Mouse (Mus musculus) urinary bladder, postnatal 25 days (tissue): ENCODE measurements around the gene Specc1l.
"Not testable (repeated sequence)": the region's sequence is repeated elsewhere in the genome, so short reads cannot be mapped to it uniquely, and the experiment has no call there.

Experiments used
- DNase-seq: peaks from one replicate; pipeline ENCODE4 v3.0.0; 2022; ENCODE audit warnings: low spot score

Gene Specc1l

DNA sequence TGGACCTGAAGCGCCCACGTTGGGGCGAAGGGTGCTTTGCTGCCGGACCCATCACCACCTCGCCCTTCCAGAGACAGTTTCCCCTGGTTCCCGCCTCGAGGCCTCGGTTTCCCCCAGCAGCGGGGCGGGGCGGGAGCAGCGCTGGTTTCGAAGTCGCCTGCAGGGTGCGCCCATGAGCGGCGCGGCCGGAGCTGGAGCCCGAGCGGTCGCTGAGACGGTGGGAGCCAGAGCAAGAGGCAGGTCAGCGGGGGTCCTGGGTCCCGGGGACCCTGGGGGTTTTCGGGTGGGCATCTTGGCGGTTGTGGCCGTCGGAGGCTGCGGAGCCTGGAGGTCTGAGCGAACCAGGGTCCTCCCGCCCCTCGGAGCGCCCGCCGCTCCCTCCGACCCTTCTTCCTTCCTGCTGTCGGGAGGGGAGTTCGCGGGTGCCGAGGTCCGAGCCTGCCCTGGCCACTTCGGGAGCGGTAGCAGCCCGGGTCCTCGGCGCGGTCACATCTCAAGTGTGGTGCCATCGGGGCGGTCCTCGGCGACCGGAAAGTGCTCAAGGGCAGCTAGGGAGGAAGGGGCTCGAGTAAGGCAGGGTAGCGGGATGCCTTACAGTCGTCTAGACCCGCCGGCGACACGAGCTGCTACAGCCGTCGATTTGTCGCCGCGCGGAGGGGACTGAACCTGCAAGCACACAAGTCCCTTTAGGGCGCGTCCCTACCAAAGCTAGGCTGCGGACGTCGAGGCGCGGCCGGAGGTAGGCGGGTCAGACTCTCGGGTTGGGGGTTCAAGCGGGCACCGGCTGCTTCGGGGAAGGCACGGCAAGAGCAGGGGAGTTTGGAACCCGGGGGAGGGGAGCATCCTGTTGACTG lies 105.3 kb downstream of the Specc1l start:
- DNase-seq = peak; percentile 79

DNA sequence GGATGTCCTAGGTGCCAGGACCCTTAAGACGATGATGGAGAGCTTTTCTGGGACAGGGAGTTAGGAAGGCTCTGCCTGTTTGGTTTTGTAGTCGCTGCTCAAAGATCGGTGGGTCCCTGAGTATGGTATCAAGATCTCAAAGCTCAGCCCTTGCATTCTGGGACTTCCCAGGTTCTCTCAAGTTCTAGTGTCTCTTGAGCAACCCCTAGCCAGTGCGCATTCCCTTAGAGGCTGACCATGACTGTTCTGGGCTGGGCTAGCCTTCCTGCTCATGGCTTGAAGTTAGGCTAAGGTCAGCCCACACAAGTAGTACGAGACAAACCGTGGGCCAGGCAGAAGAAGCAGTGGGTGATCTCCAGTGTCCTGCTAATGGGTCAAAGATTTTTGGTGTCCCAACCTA lies 106.3 kb downstream of the Specc1l start:
- DNase-seq = no peak

DNA sequence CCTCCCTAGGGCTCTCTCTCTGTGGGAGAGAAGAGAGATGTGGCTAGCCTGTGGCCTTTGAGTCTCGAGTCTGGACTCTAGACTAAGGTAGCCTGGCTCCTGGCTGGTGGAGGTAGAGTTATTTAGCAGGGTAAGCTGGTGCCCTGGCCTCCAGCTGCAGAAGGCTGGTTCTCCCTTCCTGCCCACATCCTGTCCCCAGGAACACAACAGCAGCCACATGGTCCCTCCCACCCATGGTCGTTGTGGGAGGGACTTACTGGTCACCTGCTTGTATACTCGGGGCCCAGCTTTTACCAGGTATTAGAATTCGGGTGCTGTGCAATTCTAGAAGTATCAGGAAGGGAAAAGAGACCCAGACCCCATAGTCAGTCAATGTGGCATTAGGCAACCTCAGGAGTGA lies 108.4 kb downstream of the Specc1l start:
- no peak for DNase-seq

DNA sequence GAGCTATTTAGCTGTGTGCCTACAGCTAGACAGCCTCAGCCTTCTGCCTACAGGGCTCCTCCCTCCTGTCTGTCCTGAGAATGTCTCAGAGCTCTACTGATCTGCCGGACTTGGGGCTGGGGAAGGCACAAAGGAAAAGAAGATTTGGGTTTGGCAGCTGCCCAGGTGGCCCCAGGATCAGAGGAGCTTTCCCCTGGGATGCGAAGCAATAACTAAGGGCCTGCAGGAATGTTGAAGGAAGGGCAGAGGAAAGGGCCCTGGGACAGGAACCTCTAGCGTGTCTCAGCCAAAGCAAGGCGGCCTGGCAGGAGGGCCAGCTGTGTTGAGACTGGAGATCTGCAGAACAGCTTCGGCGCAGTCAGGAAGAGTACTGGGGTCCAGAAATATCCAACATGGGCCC lies 111.1 kb downstream of the Specc1l start:
- no peak for DNase-seq

DNA sequence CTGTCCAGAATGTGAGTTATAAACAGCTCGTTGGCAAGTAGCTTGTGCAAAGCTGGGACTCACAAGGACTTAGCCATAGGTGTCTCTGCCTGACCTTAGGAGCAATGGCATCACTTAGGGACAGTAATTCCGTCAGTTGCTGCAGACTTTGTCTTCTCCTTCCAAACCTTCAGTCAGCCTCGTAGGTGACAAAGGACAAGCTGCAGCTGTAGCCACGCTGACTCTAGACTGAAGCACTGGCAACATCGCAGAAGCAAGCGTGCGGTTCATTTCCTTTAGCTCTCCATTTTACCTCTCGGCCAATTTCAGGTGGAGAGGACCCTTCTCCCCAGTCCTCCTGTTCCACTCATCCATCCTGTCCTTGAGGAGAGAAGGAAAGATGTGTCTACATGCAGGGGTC lies 112.1 kb downstream of the Specc1l start:
- no peak for DNase-seq

DNA sequence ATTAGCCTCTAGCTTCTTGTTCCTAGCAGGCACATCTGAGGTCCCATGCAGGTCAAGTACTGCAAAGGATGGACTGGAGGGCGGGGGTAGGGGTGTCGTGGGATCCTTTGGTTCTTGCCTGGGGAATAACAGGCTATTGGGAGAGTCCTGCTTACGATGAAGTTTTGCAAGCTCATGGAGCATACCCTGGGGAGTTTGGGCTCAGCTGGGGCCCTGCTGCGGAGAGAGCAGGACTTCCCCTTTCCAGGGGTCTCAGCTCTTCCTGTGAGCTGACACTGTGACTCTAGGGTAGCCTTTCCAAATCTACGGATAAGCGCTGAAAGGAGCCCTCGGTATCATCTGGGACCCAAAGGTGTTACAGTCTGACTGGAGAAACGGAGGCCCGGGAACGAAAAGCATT lies 112.5 kb downstream of the Specc1l start:
- DNase-seq = no peak

DNA sequence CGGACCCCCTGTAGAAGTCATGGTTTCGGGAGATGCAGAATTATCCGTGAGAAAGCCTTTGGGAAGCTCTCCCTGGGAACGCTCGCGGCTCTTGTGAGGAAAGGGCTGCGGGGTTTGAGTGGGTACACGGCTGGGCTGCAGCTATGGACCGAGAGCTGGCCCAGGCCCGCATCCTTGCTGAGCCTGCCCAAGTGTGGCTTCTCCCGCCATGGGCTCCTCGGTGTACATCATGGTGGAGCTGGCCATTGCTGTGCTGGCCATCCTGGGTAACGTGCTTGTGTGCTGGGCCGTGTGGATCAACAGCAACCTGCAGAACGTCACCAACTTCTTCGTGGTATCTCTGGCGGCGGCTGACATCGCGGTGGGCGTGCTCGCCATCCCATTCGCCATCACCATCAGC lies 113.9 kb downstream of the Specc1l start:
- DNase-seq = no peak

DNA sequence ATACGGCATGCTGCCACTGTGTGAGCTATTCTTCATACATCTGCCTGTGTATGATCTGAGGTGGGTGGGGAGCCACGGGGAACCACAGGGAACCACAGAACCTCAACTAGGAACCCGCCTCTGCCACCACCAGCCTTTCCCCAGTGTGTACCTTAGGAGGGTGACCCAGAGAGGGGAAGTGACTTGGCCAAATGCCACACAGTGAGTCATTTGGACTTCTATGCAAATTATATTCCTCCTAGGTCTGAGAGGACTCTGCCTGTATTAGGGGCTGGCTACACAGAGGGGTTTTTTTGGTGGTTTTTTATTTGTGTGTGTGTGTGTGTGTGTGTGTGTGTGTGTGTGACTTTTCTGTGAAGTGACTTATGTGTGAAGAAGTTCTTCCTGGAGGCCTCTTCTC lies 114.7 kb downstream of the Specc1l start:
- DNase-seq = peak; percentile 39

DNA sequence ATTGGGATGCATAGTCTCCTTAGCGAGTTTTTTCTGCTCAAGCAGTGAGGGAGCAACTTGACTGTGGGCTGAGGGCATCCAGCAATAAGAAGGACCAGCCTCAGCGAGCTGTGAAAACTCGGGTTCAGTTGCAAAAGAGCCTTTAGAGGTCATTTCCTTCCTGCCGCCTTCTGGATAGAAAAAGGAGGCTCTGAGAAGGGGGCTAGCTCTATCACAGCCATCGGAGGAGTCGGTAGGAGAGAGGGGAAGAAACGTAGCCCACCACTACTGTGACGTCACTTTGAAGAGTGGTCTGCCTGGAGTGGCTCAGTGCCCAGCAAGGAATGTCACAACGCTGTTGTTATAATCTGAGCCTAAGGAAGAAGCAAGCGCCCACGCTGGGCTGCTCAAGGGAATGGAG lies 115.2 kb downstream of the Specc1l start:
- no peak for DNase-seq

DNA sequence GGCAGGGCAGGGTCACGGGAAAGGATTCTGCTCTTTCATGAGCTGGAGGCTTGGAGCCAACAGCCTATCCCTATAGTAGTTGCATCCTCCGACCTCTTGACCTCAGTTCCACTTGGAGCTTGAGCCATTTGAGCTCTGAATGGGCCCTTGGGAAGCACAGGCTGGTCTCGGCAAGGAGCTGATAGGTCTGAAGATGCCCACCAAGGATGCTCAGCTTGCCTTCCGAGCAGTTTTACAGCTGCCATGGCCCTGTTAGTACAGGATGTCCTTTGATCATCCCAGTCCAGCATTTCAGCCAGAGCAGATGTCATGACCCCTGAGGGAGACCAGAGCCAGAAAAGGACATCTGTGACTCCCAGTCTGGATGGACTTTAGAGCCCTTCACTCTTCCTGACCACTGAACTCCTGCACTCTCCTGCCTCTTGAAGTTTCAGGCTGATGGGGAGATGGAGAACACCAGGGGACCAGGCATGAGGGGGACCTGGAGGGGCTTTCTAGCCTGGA lies 116.4 kb downstream of the Specc1l start:
- DNase-seq = no peak

DNA sequence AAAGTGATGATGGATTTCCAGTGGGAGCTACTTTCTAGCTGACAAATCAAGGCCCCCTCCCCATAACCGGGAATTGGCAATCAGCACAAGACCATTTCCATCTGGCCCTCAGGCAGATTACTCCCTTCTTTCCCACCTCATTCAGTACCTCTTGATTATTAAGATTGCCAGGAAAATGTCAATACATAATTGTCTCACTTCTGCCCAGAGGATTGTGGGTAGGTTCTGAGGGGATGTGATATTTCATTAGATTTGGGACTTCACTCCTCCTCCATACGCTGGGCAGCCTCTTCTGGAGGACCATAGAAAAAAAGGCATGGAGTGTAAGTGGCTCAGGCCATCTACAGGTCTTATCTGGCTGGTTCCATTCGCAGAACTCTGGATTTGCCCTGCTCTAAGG lies 120.4 kb downstream of the Specc1l start:
- no peak for DNase-seq

DNA sequence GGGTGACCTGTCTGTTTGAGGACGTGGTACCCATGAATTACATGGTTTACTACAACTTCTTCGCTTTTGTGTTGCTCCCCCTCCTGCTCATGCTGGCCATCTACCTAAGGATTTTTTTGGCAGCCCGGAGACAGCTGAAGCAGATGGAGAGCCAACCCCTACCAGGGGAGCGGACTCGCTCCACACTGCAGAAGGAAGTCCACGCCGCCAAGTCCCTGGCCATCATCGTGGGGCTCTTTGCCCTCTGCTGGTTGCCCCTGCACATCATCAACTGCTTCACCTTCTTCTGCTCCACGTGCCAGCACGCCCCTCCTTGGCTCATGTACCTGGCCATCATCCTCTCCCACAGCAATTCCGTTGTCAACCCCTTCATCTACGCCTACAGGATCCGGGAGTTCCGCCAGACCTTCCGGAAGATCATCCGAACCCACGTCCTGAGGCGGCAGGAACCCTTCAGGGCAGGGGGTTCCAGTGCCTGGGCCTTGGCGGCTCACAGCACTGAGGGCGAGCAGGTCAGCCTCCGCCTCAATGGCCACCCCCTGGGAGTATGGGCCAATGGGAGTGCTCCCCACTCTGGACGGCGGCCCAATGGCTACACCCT lies 121.4 kb downstream of the Specc1l start:
- DNase-seq = no peak

DNA sequence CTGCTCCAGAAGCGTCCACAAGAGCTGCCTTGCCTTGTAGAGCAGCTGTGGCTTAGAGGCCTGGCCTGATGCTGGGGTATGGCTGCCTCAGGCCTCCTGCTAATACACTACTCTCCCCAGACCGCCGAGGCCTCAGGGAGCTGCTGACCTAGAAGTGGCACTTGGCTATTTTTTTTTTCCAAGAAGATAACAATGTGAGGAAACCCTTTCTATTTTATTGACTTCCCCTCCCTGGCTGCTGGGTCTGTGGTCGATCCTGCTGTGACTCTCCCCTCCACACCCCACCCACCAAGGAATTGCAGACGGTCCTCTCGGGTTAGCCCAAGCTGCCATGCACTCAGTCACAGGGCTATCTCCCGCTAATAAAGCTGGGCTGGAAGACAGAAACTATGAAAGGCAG lies 122.3 kb downstream of the Specc1l start:
- no peak for DNase-seq

DNA sequence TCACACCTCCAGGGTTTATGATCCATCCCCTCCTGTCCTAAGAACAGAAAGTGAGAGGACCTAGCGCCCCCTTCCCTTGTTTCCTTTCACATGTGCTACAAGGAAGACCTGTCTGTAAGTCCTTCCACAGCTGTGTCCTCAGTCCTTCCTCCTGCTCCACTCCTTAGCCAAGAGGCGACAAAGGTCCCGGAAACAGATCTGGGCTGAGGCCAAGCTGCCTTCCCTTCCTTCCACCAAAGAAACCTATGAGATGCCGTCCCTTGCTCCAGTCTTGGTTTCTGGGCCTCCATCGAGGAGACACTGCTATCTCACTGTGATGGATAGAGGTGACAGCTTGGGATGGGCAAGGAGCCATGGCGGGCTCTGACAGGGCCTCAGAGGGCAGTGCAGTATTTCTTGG lies 123.2 kb downstream of the Specc1l start:
- DNase-seq = no peak

DNA sequence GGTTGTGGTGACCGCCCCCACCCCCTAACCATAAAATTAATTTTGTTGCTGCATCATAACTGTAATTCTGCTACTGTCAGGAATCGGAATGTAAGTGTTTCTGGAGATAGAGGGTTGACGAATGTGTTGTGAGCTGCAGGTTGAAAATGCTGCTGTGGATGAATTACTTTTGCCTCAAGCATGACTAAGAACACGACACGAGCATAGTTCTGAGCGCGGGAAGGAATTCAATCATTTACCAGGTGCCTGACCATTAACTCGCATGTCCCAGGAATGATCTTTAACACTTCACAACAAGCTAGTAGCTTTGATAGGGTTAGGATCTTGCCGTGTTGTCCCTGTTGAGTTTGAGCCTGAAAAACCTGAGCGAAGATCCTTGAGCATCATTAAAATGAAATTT lies 125.4 kb downstream of the Specc1l start:
- DNase-seq = no peak

DNA sequence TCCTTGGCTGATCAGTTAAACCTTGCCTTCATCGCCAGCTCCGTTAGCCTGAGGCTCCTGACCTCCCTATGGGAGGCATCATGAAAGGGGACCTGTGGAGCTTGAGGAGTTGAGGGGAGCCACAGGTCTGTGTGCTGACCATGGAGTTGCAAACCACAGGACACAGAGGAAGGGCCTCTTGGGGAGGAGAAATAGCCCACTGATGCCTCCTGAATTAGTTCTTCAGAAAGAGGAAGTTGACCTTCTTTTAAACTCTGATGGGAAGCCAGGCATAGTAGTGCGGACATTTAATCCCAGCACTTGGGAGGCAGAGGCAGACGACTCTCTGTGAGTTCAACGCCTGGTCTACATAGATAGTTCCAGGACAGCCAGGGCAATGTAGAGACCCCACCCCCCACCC lies 127.0 kb downstream of the Specc1l start:
- no peak for DNase-seq

DNA sequence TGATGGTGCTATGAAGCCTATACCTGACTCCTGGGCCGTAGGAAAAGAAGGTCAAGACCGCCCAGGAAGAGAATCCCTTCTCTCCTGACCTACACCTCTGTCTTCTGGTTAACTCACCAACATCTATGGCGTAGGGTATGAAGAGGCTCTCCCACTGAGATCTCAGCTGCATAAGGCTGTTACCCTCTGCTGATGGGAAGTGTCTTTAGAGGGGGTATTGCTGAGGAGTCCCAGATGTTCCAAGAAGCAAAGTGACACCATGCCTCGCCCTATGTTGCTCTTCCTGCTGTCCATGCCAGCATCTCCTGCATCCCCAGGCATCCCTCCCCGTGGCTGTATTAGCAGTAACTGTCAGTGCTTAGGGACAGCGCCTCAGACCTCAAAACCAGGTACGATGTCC lies 127.5 kb downstream of the Specc1l start:
- no peak for DNase-seq

DNA sequence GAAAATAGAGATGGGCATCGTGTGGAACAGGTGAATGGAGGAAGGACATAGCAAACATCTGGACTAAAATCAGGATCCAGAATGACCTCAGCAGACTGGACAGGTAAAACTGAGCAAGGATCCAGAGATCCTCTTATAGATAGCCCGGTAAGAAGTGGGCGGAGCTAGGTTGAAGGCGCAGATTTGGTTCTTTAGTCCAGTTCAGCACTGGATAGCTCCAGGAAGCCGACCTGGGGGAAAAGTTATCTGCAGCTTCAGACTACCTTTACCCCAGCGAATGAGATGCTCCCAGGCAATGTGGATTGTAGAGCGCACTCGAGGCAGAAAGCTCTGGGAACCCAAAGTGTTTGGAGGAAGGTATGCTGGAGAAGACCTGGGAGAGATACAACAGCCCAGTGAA lies 130.1 kb downstream of the Specc1l start:
- no peak for DNase-seq

DNA sequence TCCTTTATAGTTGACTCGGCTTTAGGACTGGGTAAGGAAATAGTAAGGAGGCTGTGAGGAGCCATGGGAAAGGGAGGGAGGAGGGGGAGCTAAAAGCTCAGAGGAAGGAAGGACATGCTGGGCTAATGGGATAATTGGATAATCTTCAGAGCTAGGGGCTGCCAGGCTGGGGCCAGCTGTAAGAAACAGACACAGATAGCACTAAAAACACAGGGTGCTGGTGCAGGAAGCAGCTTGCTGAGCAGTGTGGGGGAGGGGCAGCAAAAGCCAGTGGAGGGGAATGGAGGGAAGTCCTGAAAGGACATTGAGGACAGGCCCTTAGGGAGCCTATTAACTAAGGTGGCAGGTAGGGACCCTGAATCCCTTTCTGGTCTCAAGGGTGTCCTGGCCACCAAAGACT lies 132.7 kb downstream of the Specc1l start:
- DNase-seq = not testable (repeated sequence)

DNA sequence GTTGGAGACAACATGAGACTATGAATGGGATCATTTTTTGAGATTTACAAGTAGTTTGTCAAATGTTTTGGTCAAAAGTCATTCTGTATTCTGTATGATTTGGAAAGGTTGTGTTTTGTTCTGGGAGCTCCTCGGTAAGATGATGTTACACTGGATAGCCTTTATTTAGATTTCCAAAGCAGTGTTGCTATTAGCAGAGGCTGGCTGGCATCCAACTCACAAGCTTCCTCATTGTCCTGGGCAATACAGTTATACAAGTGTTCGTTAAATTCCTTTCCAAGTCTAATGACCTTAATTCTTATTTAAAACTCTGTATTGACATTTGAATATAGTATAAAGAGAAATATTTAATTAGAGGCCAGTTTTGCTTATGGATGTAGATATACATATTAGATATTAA lies 133.4 kb downstream of the Specc1l start:
- no peak for DNase-seq

DNA sequence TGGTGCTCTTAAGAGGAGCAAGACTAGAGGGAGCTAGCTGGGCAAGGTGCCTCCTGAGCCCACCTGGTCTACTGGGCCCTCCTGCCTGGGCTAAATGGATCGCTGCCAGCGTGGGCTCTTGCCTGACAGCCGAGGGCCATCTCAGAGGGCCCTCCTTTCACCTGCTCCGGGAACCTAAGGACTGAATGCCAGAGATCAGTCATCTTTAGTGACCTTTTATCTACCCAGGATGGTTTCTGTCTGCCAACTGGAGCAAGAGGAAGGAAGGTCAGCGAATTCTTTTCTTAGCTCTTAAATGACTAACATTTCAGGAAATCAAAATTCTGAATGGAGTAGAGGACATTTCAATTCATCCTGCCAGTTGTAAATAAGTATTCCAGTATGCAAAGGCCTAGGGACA lies 138.7 kb downstream of the Specc1l start:
- no peak for DNase-seq

DNA sequence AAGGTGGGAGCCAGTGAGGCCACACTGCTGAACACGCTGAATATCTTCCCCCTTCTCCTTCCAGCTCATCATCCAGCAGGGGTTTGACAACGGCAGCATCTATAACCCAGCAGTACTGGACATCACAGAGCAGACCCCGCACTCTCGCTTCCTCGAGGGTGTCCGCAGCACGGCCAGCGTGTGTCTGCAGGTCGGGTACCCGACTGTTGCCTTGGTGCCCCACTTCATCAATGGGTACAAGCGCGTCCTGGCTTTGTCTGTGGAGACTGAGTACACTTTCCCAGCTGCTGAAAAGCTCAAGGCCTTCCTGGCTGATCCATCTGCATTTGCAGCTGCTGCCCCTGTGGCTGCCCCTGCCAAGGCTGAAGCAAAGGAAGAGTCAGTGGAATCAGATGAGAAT lies 140.7 kb downstream of the Specc1l start:
- no peak for DNase-seq

DNA sequence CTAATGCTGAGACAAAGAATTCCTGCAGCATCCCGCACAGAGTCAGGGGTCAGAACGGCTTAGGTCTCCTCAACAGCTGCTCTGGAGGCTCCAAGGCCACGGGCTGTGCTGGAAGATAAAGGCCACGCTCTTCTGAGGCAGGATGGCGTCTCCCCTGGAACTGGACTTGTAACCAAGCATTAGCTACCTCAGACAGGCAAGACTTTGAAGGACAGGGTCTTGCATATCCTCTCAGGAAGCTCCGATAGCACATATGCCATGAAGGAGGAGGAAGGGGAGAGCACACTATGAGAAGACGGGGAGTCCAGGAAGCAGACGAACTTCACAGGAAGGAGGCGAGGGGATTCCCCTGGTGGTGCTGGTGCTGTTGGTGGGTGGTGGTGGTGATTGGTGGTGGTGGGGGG lies 142.0 kb downstream of the Specc1l start:
- not testable (repeated sequence) for DNase-seq

DNA sequence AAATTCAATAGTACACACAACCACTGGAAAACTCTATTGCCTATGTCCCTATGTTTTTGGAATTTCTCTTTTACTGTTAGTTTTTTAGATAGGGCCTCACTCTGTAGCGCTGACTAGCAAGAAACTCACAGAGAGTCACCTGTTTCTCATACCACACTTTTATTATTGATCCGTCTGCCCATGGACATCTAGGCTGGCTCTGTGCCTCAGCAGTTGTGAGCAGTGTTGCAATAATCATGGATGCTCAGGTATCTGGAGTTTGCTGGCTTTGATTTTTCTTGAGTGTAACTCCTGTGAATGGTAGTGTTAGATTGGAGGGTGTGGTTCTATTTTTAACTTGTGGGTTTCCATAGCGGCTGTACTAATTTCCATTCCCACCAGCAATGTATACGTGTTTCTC lies 143.5 kb downstream of the Specc1l start:
- no peak for DNase-seq
